Comparison of ENCODE assay signal across 9 mouse cellular contexts in the genomic region with DNA sequence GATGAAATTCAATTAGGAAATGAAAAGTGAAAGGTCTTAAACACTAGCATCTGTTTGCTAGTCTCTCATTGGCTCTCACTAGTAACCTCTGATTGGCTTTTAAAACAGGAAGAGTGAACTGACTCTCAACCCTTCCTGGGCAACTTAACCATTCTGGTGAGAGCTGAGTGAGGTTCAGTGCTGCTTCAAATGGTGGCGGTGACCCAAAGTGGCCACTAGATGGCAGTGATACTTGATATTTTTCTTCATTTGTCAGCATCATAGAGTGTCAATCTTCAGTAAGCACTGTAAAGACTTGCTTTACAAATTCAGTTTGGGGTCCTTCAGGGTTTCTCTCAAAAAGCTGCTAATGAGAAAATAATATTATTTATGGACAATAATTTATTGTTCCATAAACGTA.
DNase-seq lines count a peak whose midpoint lies in the region; ATAC-seq and TF ChIP-seq lines count a peak whose summit lies in the region.
"Had no signal": no experiment of that assay in that cellular context is flagged by ENCODE, and none has a peak within 500 bp of the region (broad histone marks: within the 10 kb centered on the region; RNA-seq: fewer than 3 reads in every experiment).

No protein-coding gene starts in this region.

- peak; percentile 36 for TF ChIP-seq CTCF in left cerebral cortex, adult 2 months (IDR thresholded peaks at IDR 0.05)

- peak; percentile 54; the same call in 1 of the 2 replicates for ATAC-seq in liver, embryonic 11.5 days (replicated peaks; ENCODE audit: low FRiP score)

- H3K4me3 ChIP-seq in left cerebral cortex, adult 2 months: no peak overlapping the region
- no peak overlapping the region for H3K4me3 ChIP-seq in liver, embryonic 11.5 days (ENCODE audit: low read depth, low read length)
- H3K4me3 ChIP-seq: neural tube, embryonic 12.5 days had no signal

- H3K36me3 ChIP-seq in liver, embryonic 11.5 days (ENCODE audit: control insufficient read depth, insufficient read depth, low read length): no peaks in the 10 kb centered on the region
- H3K36me3 ChIP-seq: neural tube, embryonic 12.5 days had no signal

- 8% methylated on average over 2 of the region's 2 CpGs for WGBS in liver, embryonic 11.5 days

- H3K4me2 ChIP-seq in liver, embryonic 11.5 days: no peak overlapping the region
- H3K4me2 ChIP-seq: neural tube, embryonic 12.5 days had no signal

- intact Hi-C loops in left cerebral cortex, adult 2 months (cut with DNase I): no loop called here

- no peaks in the 10 kb centered on the region for H3K27me3 ChIP-seq in liver, embryonic 11.5 days (replicated peaks; ENCODE audit: control insufficient read depth, insufficient read depth, low read length)
- H3K27me3 ChIP-seq: neural tube, embryonic 12.5 days had no signal

- no peak overlapping the region for H3K9ac ChIP-seq in liver, embryonic 11.5 days (ENCODE audit: low read depth, low read length)
- H3K9ac ChIP-seq: neural tube, embryonic 12.5 days had no signal

- no peaks in the 10 kb centered on the region for H3K4me1 ChIP-seq in liver, embryonic 11.5 days (replicated peaks; ENCODE audit: control insufficient read depth, insufficient read depth, low read length)
- H3K4me1 ChIP-seq: neural tube, embryonic 12.5 days had no signal

- H3K9me3 ChIP-seq in liver, embryonic 11.5 days (ENCODE audit: control insufficient read depth, low read length): no peaks in the 10 kb centered on the region
- H3K9me3 ChIP-seq: neural tube, embryonic 12.5 days had no signal

- no peak overlapping the region for H3K27ac ChIP-seq in left cerebral cortex, adult 2 months
- no peak overlapping the region for H3K27ac ChIP-seq in liver, embryonic 11.5 days (ENCODE audit: low read depth, low read length)
- H3K27ac ChIP-seq: neural tube, embryonic 12.5 days had no signal

- DNase-seq in adrenal gland, postnatal 10 days: peak; percentile 3
- no peak for DNase-seq in adrenal gland, postnatal 25 days
- DNase-seq in left cerebral cortex, adult 2 months (ENCODE audit: extremely low spot score in 1 of 2, low spot score in 2 of 2): no peak
- DNase-seq in left cerebral cortex, adult 9 months (ENCODE audit: low spot score in 2 of 2): no peak
- peak; percentile 0 for DNase-seq in c-Kit-positive CD71-positive TER-119-negative erythroid progenitor cells, embryonic 14.5 days (ENCODE audit: low read depth)
- DNase-seq in liver, embryonic 11.5 days (ENCODE audit: low spot score): no peak
- no peak for DNase-seq in adrenal gland, adult 8-10 months
- DNase-seq in urinary bladder, postnatal 25 days (ENCODE audit: low spot score): no peak

Comparison
In these comparisons a context has a peak if more than half of its experiments do, and no peak if none do; other contexts are left out.
1. DNase-seq: peak in adrenal gland, postnatal 10 days (single experiment) and c-Kit-positive CD71-positive TER-119-negative erythroid progenitor cells, embryonic 14.5 days (single experiment); none in adrenal gland, postnatal 25 days (single experiment), left cerebral cortex, adult 2 months (0 of 2), left cerebral cortex, adult 9 months (0 of 2), liver, embryonic 11.5 days (single experiment), adrenal gland, adult 8-10 months (single experiment) and urinary bladder, postnatal 25 days (single experiment).